Mouse (Mus musculus) left cerebral cortex, postnatal 36 days (tissue): Measurements from ENCODE around the gene Prune1. TPM values are rescaled to one million over a fixed set of nuclear protein-coding genes. Genes with fewer than 3 reads are reported as not detected.

Experiments used
- DNase-seq, 2 experiments: peaks; one replicate each; pipeline ENCODE4 v3.0.0; 2021 to 2022; ENCODE audit warnings: low spot score in 2 of 2, mixed read lengths in 1 of 2
- intact Hi-C: fragments of 180-260 bp; cut with DNase I; formaldehyde crosslinking; loops from one replicate; pipeline ENCODE4 v1.15.1; 2025
- total RNA-seq, 2 experiments: library from RNA; stranded (reverse); gene quantifications; 2 replicates each; pipeline ENCODE4 v1.2.3; 2021

Gene Prune1
- total RNA-seq, 2 experiments from 2014 or later = 24.9 to 27.0 TPM

GRCm38 (mm10) chr3:95246465-95247231 is 35.2 kb downstream of the Prune1 start:
- intact Hi-C loops = no loop called here
- DNase-seq = peak; percentile 35 to 43

DNA sequence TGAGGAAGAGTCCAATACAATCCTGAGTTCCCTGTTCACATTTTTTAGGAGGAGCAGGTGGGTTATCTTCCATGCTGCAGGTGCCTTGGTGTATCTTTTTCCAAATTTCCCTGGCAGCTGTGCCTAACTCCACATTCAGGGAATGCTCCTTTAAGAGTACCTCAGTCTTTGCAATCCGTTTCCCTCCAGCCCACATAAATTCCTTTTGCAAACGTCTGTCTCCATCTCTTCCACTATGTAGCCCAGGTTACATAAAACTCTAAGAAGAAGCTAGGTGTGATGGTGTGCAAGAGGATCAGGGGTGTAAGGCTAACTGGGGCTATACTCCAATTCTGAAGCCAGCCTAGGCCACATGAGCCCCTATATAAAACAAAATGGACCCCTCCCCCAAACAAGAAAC is 38.8 kb downstream of the Prune1 start:
- intact Hi-C loops = no loop called here
- DNase-seq = no peak

- intact Hi-C loops = no loop called here
- DNase-seq = no peak
Observed at GRCm38 (mm10) chr3:95241498-95241897, 40.4 kb downstream of the Prune1 start, which contains the start of gene Gm128. Gene Gm128 (minus strand): TSS chr3:95241598.

DNA sequence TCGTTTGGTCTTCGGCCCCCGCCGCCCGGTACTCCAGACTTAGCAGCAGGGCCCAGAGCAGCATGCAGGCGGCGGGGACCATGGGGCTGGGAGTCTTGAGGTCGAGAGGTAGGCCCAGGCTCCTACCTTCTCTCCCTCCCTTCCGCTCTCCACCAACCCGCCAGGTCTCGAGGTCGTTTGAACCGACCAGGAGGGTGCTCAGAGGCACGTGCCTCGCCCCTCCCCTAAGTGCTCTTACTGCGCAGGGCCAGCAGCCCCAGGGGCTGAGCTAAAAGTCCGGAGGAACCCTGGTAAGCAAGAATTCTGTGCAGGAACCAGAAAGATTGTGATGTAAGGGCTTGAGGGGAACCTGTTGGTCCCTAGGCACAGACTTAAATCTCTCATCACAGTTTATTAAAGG is 41.0 kb downstream of the Prune1 start:
- intact Hi-C loops = no loop called here
- no peak for DNase-seq

DNA sequence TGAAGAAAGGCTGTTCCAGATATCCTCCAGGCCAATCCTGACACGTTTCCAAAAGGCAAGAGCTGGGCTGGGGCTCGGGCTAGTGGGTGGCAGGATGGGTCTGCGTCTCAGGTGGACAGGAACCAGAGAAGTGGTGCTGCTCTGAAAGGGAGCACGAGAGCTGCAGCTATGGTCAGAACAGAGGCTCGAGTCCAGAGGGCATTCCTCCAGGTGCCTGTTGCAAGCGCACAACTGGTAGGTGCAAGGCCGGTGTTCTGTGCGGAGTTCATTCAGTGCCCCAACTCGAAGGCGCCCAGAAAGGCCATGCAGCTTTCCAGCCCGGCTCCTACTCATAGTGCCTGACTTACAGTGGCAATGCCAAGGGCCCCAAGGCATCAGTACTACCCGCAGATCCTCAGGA is 41.9 kb downstream of the Prune1 start:
- intact Hi-C loops = no loop called here
- no peak for DNase-seq

- no peak for DNase-seq
Observed at GRCm38 (mm10) chr3:95239022-95239421, 42.9 kb downstream of the Prune1 start.

GRCm38 (mm10) chr3:95237541-95238099 is 44.3 kb downstream of the Prune1 start:
- DNase-seq = no peak
- intact Hi-C loops = no loop called here

More at GRCm38 (mm10) chr3:95239022-95239421, 42.9 kb downstream of the Prune1 start:
- intact Hi-C loops = no loop called here

DNA sequence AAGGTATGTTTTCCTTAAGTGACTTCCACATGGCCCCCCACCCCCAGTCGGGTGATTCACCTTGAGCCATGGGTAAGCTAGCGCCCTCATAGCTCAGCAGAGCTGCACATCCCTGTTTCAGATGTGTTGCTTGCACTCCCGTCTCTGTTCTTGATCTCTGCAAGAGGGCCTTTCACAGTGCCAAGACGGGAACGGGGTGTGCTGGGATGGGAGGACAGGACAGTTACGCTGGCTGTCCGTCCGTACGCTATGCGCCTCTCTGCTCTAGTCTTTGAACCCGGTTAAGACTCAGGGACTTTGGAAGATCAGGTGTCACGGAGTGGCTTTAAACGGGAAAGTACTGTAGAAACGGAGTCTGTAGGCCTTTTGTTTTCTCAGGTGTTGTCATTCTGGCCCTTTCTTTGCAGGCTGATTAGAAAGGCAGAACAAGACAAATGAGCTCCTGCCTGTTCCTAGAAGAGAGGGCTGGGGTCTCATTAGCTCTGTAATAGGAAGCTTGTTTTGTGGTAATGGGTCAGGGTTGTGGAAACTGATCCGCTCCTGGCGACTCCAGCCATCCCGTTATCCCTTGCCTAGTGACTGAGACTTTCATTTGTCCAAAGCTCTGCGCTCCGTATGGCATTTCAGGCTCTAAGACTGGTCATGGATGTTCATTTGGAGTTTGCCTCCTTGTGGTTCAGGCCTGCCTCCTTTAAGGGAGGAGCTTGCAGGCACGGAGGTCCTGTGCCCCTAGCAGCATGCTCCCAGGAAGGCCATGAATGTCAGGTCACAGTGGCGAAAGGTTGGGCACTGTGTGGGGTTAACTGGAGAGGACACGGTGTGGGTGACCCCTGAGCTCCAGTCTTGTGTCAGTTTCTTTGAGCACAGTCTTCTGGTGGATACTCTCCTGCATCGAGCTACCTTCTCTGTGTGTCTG is 46.2 kb downstream of the Prune1 start:
- intact Hi-C loops = no loop called here
- DNase-seq = no peak

DNA sequence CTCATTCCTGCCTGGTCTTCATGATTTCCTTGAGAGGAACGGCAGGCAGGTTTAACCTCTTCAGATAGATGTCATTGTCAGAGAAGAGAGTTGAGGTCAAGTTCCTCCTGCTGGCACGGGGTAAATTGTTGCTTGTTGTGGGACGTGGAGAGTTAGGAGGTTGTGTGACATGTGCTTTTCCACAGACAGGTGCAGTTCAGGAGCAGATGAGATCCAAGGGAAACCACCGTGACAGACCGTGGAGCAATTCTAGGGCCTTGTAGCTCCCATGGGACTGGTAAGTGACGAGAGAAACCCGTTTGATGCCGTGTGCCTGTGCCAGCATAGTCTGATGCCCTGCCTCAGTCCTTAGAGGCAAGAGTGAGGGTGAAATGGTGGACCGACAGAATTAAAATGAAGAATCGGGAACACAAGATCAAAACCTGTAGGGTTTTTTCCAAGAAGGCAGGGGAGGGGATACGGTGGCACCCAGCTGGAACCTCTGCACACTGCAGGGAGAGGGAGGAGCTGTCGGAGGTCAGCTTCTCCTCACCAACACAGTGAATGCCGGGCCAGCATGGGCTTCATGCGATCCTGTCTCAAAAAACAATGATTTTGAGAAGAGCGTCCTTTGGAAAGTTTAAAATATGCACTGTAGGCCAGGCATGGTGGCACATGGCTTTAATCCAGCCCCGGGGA is 48.4 kb downstream of the Prune1 start:
- intact Hi-C loops = no loop called here
- DNase-seq = no peak

GRCm38 (mm10) chr3:95232771-95233170 is 49.1 kb downstream of the Prune1 start:
- intact Hi-C loops = no loop called here
- no peak for DNase-seq

DNA sequence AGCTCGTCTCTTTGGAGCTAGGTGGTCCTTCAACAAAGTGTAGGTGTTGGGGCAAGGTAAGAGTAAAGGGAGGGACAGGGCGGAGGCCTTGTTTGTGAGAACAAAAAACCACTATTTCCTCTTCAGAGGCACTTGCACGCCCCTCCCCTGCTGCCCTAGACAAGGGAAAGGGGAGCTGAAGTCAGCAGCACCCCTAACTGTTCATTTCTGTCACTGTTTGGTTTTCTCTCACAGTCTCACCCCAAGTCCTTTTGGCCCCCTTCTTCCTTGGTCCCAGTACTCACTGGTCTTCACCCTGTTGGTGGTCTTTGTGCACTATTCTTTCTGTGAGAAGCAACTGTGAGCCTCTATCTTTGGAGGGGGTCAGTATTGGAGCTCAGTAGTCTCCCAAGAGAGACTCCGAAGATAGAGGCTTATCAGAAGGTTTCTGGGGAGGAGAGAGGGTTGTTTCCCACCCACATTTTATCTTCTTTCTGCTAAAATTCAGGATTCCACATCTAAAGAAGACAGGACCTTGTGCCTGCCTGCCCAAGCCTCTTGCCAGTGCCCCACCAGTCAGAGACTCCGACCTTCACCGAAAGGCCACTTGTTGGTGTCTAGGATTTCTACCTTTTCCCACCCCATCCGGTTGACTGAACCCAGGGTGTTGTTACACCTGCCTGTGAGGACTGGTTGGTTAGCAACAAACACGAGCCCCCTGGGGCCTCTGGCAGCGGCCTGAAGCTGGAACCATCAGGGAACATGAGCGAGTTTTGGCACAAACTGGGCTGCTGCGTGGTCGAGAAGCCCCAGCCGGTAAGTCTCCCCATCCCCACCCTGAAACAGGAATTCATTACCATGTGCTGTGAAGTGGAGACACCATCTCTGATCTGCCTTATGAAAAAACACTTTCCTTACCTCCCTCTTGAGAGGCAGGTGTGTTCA is 50.3 kb downstream of the Prune1 start, which contains the start of gene Mllt11:
Mllt11 (minus strand) TSS at position 874 of the 924 bp plus-strand sequence.
- intact Hi-C loops = no loop called here
- no peak for DNase-seq

DNA sequence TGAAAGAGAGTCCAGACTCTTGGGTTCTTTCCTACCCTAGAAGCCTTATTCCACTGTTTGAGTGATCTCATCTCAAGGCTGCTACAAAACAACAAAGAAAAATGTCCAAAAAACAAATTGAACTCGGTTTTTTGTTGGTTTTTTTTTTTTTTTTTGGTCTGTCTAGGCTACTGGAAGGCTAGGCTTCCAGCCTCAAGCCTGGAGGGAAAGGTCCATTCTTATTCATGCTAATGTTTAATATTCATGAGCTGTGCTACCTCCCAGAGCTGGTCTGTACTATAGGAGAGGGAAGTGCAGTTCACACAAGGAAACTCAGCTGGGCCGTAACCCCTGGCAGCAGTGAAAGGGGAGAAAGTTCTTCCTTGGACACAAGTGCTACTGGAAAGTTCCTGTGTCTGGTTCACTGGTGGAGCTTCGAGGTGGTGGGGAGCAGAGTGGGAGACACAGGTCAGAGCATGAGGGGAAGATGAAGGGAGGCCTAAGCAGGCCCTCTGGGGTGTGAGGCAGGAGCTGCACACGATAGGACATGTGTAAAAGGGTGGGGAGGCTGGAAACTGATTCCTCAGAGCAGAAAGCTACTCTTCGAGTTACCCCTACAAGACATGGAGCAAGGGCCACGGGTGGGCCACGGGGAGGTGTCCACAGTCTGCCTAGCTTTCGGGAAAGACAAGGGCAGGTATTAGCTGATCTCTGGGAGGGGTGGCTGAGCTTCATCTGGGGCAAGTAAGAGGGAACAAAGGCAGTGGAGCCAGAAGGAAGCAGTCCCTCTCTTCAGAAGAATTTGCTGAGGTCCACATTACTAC is 51.2 kb downstream of the Prune1 start:
- intact Hi-C loops = loop anchor here (1.0 kb wide), 1 partner anchor 13 kb away; the partner anchor contains the start of gene Gabpb2
- no peak for DNase-seq

- DNase-seq = peak; percentile 44 to 54
- intact Hi-C loops = loop anchor here (1.0 to 2.0 kb wide), 2 partner anchors 13 to 53 kb away; partner anchors contain the start of genes Gabpb2 and Prune1
Observed at GRCm38 (mm10) chr3:95229781-95230494, 51.9 kb downstream of the Prune1 start.

- intact Hi-C loops = loop anchor here (2.0 kb wide), 1 partner anchor 54 kb away; the partner anchor contains the start of gene Prune1
- DNase-seq = peak; percentile 63 to 67
Observed at GRCm38 (mm10) chr3:95228894-95229780, 52.7 kb downstream of the Prune1 start.

GRCm38 (mm10) chr3:95228148-95228893 is 53.6 kb downstream of the Prune1 start, which contains the start of gene Cdc42se1:
Gene Cdc42se1 (plus strand): TSS chr3:95228732.
- intact Hi-C loops = loop anchor here (2.0 kb wide), 1 partner anchor 54 kb away; the partner anchor contains the start of gene Prune1
- peak; percentile 88 to 90 for DNase-seq
